Mouse (Mus musculus): ENCODE data around the gene Clca3a1.
"Not testable (repeated sequence)": the region's sequence is repeated elsewhere in the genome, so short reads cannot be mapped to it uniquely, and the experiment has no call there.

Gene Clca3a1

GRCm38 (mm10) chr3:144760592-144761309 is at the start of gene Clca3a1:
TSS of gene Clca3a1 (minus strand) at chr3:144760977.
- DNase-seq (ENCODE audit: low read depth): peak; percentile 14

- not testable (repeated sequence) for DNase-seq (ENCODE audit: low read depth)
These were observed 47.6 kb upstream of the Clca3a1 start for GRCm38 (mm10) chr3:144808153-144808925.

GRCm38 (mm10) chr3:144806626-144807025 is 45.8 kb upstream of the Clca3a1 start:
- not testable (repeated sequence) for DNase-seq (ENCODE audit: low read depth)

- DNase-seq (ENCODE audit: low read depth): peak; percentile 4
These were observed 41.1 kb upstream of the Clca3a1 start for GRCm38 (mm10) chr3:144801861-144802260.

GRCm38 (mm10) chr3:144785181-144786148 is 24.7 kb upstream of the Clca3a1 start:
- no peak for DNase-seq (ENCODE audit: low read depth)

- no peak for DNase-seq (ENCODE audit: low read depth)
These were observed 4.4 kb upstream of the Clca3a1 start for GRCm38 (mm10) chr3:144765161-144765560.

- no peak for DNase-seq (ENCODE audit: low read depth)
These were observed 677 bp upstream of the Clca3a1 start for GRCm38 (mm10) chr3:144761454-144761853.

GRCm38 (mm10) chr3:144759719-144760118 is 1.1 kb downstream of the Clca3a1 start:
- no peak for DNase-seq (ENCODE audit: low read depth)

- not testable (repeated sequence) for DNase-seq (ENCODE audit: low read depth)
These were observed 4.7 kb downstream of the Clca3a1 start for GRCm38 (mm10) chr3:144756103-144756502.

- DNase-seq (ENCODE audit: low read depth): peak; percentile 7
These were observed 7.7 kb downstream of the Clca3a1 start for GRCm38 (mm10) chr3:144753120-144753519.

- not testable (repeated sequence) for DNase-seq (ENCODE audit: low read depth)
These were observed 11.5 kb downstream of the Clca3a1 start for GRCm38 (mm10) chr3:144749062-144749963.

- not testable (repeated sequence) for DNase-seq (ENCODE audit: low read depth)
These were observed 13.1 kb downstream of the Clca3a1 start for GRCm38 (mm10) chr3:144747706-144748105.

GRCm38 (mm10) chr3:144738396-144738795 is 22.4 kb downstream of the Clca3a1 start:
- not testable (repeated sequence) for DNase-seq (ENCODE audit: low read depth)

- no peak for DNase-seq (ENCODE audit: low read depth)
These were observed 23.9 kb downstream of the Clca3a1 start for GRCm38 (mm10) chr3:144736831-144737230.

- peak; percentile 17 for DNase-seq (ENCODE audit: low read depth)
These were observed 37.3 kb downstream of the Clca3a1 start for GRCm38 (mm10) chr3:144723455-144723854.

- DNase-seq (ENCODE audit: low read depth): not testable (repeated sequence)
These were observed 38.2 kb downstream of the Clca3a1 start for GRCm38 (mm10) chr3:144722566-144722965.

GRCm38 (mm10) chr3:144721860-144722256 is 38.9 kb downstream of the Clca3a1 start:
- no peak for DNase-seq (ENCODE audit: low read depth)

- DNase-seq (ENCODE audit: low read depth): no peak
These were observed 39.5 kb downstream of the Clca3a1 start for GRCm38 (mm10) chr3:144721077-144721859.

- DNase-seq (ENCODE audit: low read depth): peak; percentile 79
These were observed 40.7 kb downstream of the Clca3a1 start, which contains the start of gene Sh3glb1 for GRCm38 (mm10) chr3:144719901-144720747. TSS of gene Sh3glb1 (minus strand) at chr3:144720335.

Data from c-Kit-positive CD71-negative TER-119-negative erythroid progenitor cells, embryonic 14.5 days (primary cell).